Mouse (Mus musculus) hematopoietic stem cell, adult 5-6 weeks (primary cell): ENCODE measurements at regions not wholly inside any gene's neighbourhood (a gene's known extent, or its start where the extent isn't known, plus 50 kb on each side); places are given as distances from the start of the nearest gene placed in this dataset.

Experiments used
- ATAC-seq, 2 experiments: fragments of 125-278 bp in 1 of 2; replicated peaks in 1 of 2; 2 replicates each; pipeline ENCODE4 v1.8.0; 2016 to 2017; ENCODE audit warnings: inconsistent platforms in 2 of 2, mild to moderate bottlenecking in 2 of 2, moderate number of reproducible peaks in 2 of 2, low read depth in 1 of 2, moderate TSS enrichment in 1 of 2; ENCODE audit not compliant: low FRiP score in 2 of 2, poor library complexity in 2 of 2, severe bottlenecking in 2 of 2, insufficient read depth in 1 of 2, low TSS enrichment in 1 of 2

- ATAC-seq: peak; percentile 78 to 85
Observed at GRCm38 (mm10) chr2:144164986-144165821, 105.3 kb upstream of the Mgme1 start.

GRCm38 (mm10) chr2:144166102-144166750, 104.2 kb upstream of the Mgme1 start:
- ATAC-seq: no peak

- no peak for ATAC-seq
Observed at GRCm38 (mm10) chr2:144169576-144170178, 100.8 kb upstream of the Mgme1 start.

- peak; percentile 20 to 53; a peak in 2 of 4 replicates for ATAC-seq
Observed at GRCm38 (mm10) chr2:144172100-144172770, 98.2 kb upstream of the Mgme1 start.

- ATAC-seq: no peak
Observed at GRCm38 (mm10) chr2:144173358-144174106, 96.9 kb upstream of the Mgme1 start.

GRCm38 (mm10) chr2:144174366-144175035, 96.0 kb upstream of the Mgme1 start:
- ATAC-seq: no peak

- no peak for ATAC-seq
Observed at GRCm38 (mm10) chr2:144176508-144177170, 93.8 kb upstream of the Mgme1 start.

GRCm38 (mm10) chr2:144177268-144177667, 93.2 kb upstream of the Mgme1 start:
- ATAC-seq: no peak

- ATAC-seq: no peak
Observed at GRCm38 (mm10) chr2:144177920-144178319, 92.5 kb upstream of the Mgme1 start.

GRCm38 (mm10) chr2:144182108-144182507, 88.4 kb upstream of the Mgme1 start:
- ATAC-seq: no peak

- no peak for ATAC-seq
Observed at GRCm38 (mm10) chr2:144182542-144182941, 87.9 kb upstream of the Mgme1 start.

GRCm38 (mm10) chr2:144183371-144183944, 87.0 kb upstream of the Mgme1 start:
- ATAC-seq: no peak

GRCm38 (mm10) chr2:144185175-144185574, 85.3 kb upstream of the Mgme1 start:
- ATAC-seq: peak in 1 of 2 experiments; percentile 16; a peak in 1 of 4 replicates

GRCm38 (mm10) chr2:144186426-144186825, 84.0 kb upstream of the Mgme1 start:
- ATAC-seq: no peak

GRCm38 (mm10) chr2:144188076-144188475, 82.4 kb upstream of the Mgme1 start:
- peak; percentile 47 to 65 for ATAC-seq

- ATAC-seq: no peak
Observed at GRCm38 (mm10) chr2:144188485-144188884, 82.0 kb upstream of the Mgme1 start.
